Mouse (Mus musculus) hindbrain, embryonic 13.5 days (tissue): Measurements from ENCODE around the gene Hjurp. TPM values are rescaled to one million over a fixed set of nuclear protein-coding genes. Genes with fewer than 3 reads are reported as not detected.
"Not testable (repeated sequence)": the region's sequence is repeated elsewhere in the genome, so short reads cannot be mapped to it uniquely, and the experiment has no call there.

Experiments
- ATAC-seq: fragments of 200-750 bp; cut with Nextera tagmentation; 2 replicates; pipeline ENCODE4 v1.8.0; 2017; ENCODE audit warnings: moderate TSS enrichment; ENCODE audit not compliant: low FRiP score
- H3K27ac ChIP-seq: fragments of 300-500 bp; sonication (generic); 2 replicates; pipeline ENCODE4 v1.5.1; 2015; ENCODE audit warnings: inconsistent platforms, mild to moderate bottlenecking, moderate library complexity
- H3K27me3 ChIP-seq: fragments of 300-500 bp; sonication (generic); 2 replicates; pipeline ENCODE4 v1.6.1; 2015; ENCODE audit warnings: mild to moderate bottlenecking, inconsistent platforms
- H3K36me3 ChIP-seq: fragments of 300-500 bp; sonication (generic); 2 replicates; pipeline ENCODE4 v1.6.1; 2015; ENCODE audit warnings: mild to moderate bottlenecking, inconsistent platforms
- H3K4me1 ChIP-seq: fragments of 300-500 bp; sonication (generic); replicated peaks from 2 replicates; pipeline ENCODE4 v1.6.1; 2015; ENCODE audit warnings: inconsistent platforms
- H3K4me2 ChIP-seq: fragments of 300-500 bp; sonication (generic); 2 replicates; pipeline ENCODE4 v1.6.1; 2015; ENCODE audit warnings: inconsistent platforms, mild to moderate bottlenecking, moderate library complexity
- H3K4me3 ChIP-seq: fragments of 300-500 bp; sonication (generic); 2 replicates; pipeline ENCODE4 v1.5.1; 2015; ENCODE audit warnings: mild to moderate bottlenecking, inconsistent platforms
- H3K9ac ChIP-seq: fragments of 300-500 bp; sonication (generic); 2 replicates; pipeline ENCODE4 v1.6.1; 2015; ENCODE audit warnings: mild to moderate bottlenecking, inconsistent platforms
- H3K9me3 ChIP-seq: fragments of 300-500 bp; sonication (generic); 2 replicates; pipeline ENCODE4 v1.6.1; 2016; ENCODE audit warnings: inconsistent platforms
- WGBS: fragments of 180-500 bp; shearing (Covaris S2); methylation state at CpG from one replicate; pipeline ENCODE4 v1.1.7; 2015; 5-methylcytosine and 5-hydroxymethylcytosine counted together
- polyA plus RNA-seq: library from polyadenylated mRNA; unstranded; fragments of >200 nt; fragmentation: Nextera tagmentation; extraction: Ambion mirVana; gene quantifications from 2 replicates; pipeline ENCODE4 v1.2.1, GENCODE M21; 2015

The Hjurp gene
- polyA plus RNA-seq, 1 experiment from 2014 or later, result 82.0 TPM

DNA sequence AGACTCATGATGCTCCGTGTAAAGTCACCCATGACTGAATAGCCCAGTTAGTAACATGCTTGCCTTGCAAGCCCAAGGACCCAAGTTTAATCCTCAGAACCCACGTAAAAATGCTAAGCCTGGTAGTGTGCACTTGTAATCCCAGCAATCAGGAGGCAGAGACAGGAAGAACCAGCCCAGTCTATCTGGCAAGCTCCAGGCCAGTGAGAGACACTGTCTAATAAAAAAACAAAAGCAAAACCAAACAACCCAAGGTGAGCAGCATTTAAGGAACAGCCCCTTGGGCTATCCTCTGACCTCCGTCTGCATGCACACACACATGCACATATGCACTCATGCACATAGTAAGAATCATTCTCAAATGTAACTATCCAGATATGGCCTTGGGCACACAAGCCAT, 47.9 kb downstream of the Hjurp start:
- Histone ChIP-seq H3K4me1 (no peaks in the 10 kb centered on the region), H3K36me3 (no peaks in the 10 kb centered on the region), H3K9me3 (peaks cover 94% of the 10 kb centered on the region), H3K27ac (no peak overlapping the region), H3K4me2 (no peak overlapping the region), H3K4me3 (no peak overlapping the region), H3K27me3 (no peaks in the 10 kb centered on the region), H3K9ac (no peak overlapping the region)
- 81% methylated on average over 3 of the region's 3 CpGs for WGBS
- no peak for ATAC-seq

- H3K9me3 ChIP-seq, result peaks cover 79% of the 10 kb centered on the region
- no peak overlapping the region for H3K27ac ChIP-seq
- no peaks in the 10 kb centered on the region for H3K27me3 ChIP-seq
- 74% methylated on average over 7 of the region's 7 CpGs for WGBS
- no peak overlapping the region for H3K9ac ChIP-seq
- no peaks in the 10 kb centered on the region for H3K4me1 ChIP-seq
- H3K36me3 ChIP-seq, result no peaks in the 10 kb centered on the region
- H3K4me2 ChIP-seq, result no peak overlapping the region
- H3K4me3 ChIP-seq, result no peak overlapping the region
- ATAC-seq, result no peak
Observed at GRCm38 (mm10) chr1:88228121-88228520, 49.3 kb downstream of the Hjurp start.

GRCm38 (mm10) chr1:88227482-88227881, 50.0 kb downstream of the Hjurp start:
- no peak for ATAC-seq
- H3K9ac ChIP-seq, result no peak overlapping the region
- peaks cover 73% of the 10 kb centered on the region for H3K9me3 ChIP-seq
- no peaks in the 10 kb centered on the region for H3K36me3 ChIP-seq
- H3K4me1 ChIP-seq, result no peaks in the 10 kb centered on the region
- H3K27ac ChIP-seq, result no peak overlapping the region
- H3K4me2 ChIP-seq, result no peak overlapping the region
- WGBS, result 57% methylated on average over 2 of the region's 2 CpGs
- no peak overlapping the region for H3K4me3 ChIP-seq
- H3K27me3 ChIP-seq, result no peaks in the 10 kb centered on the region

- Histone ChIP-seq H3K36me3 (no peaks in the 10 kb centered on the region), H3K4me1 (no peaks in the 10 kb centered on the region), H3K9ac (no peak within 1 kb of the TSS), H3K9me3 (peaks cover 70% of the 10 kb centered on the region), H3K4me3 (no peak within 1 kb of the TSS), H3K27me3 (no peaks in the 10 kb centered on the region), H3K4me2 (no peak within 1 kb of the TSS), H3K27ac (no peak within 1 kb of the TSS)
- 52% methylated on average over 5 of the region's 5 CpGs for WGBS
- ATAC-seq, result no peak
Observed at GRCm38 (mm10) chr1:88226670-88227379, 50.6 kb downstream of the Hjurp start, which contains the start of gene Mroh2a. Gene Mroh2a (plus strand): TSS chr1:88226986.

DNA sequence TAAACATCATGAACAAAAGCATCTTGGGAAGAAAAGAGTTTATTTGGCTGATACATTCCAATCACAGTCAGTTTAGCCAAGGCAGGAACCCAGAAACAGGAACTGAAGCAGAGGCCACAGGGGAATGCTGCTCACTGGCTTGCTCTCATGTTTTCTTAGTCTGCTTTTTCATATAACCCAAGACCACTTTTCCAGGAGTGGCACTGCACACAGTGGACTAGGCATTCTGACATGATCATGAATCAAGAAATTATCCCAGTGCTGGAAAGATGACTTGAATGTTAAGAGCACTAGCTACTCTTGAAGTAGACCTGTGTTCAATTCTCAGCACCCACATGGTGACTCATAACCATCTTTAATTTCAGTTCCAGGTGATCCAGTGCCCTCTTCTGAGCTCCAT, 51.7 kb downstream of the Hjurp start:
- H3K9me3 ChIP-seq, result peaks cover 59% of the 10 kb centered on the region
- no peaks in the 10 kb centered on the region for H3K27me3 ChIP-seq
- H3K4me3 ChIP-seq, result no peak overlapping the region
- H3K4me1 ChIP-seq, result no peaks in the 10 kb centered on the region
- no peak overlapping the region for H3K4me2 ChIP-seq
- no peak for ATAC-seq
- no peak overlapping the region for H3K9ac ChIP-seq
- H3K36me3 ChIP-seq, result no peaks in the 10 kb centered on the region
- no peak overlapping the region for H3K27ac ChIP-seq

DNA sequence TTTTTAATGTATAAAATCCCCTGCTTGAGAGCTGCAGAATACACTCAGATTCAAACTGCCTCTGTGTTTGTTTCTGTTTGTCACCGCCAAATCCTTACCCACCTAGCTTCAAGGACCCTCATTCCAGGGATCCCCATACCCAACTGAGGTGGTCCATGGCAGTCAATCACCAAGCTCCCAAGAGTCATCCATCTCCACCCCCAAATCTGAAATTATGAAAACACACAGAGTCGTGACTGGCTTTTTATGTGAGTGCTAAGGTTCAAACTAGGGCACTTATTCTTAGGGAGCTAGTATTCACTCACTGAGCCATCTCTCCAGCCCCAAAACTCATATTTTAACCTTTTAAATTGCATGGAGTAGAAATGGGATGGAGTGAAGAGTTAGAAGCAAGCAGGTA, 52.1 kb downstream of the Hjurp start:
- not testable (repeated sequence) for ATAC-seq, H3K36me3 ChIP-seq, H3K4me2 ChIP-seq, H3K4me1 ChIP-seq, H3K27me3 ChIP-seq, H3K27ac ChIP-seq, H3K9ac ChIP-seq, H3K4me3 ChIP-seq
- peaks cover 55% of the 10 kb centered on the region for H3K9me3 ChIP-seq
- WGBS, result 40% methylated on average over 2 of the region's 2 CpGs

- 66% methylated on average over 2 of the region's 2 CpGs for WGBS
- no peaks in the 10 kb centered on the region for H3K27me3 ChIP-seq
- H3K4me2 ChIP-seq, result no peak overlapping the region
- no peak overlapping the region for H3K9ac ChIP-seq
- H3K27ac ChIP-seq, result no peak overlapping the region
- H3K4me3 ChIP-seq, result no peak overlapping the region
- H3K36me3 ChIP-seq, result no peaks in the 10 kb centered on the region
- H3K4me1 ChIP-seq, result no peaks in the 10 kb centered on the region
- H3K9me3 ChIP-seq, result peaks cover 44% of the 10 kb centered on the region
- ATAC-seq, result no peak
Observed at GRCm38 (mm10) chr1:88224029-88224776, 53.2 kb downstream of the Hjurp start.

- no peaks in the 10 kb centered on the region for H3K27me3 ChIP-seq
- 62% methylated on average over 1 of the region's 1 CpGs for WGBS
- no peaks in the 10 kb centered on the region for H3K4me1 ChIP-seq
- H3K9ac ChIP-seq, result no peak overlapping the region
- ATAC-seq, result no peak
- H3K27ac ChIP-seq, result no peak overlapping the region
- H3K4me3 ChIP-seq, result no peak overlapping the region
- no peak overlapping the region for H3K4me2 ChIP-seq
- H3K9me3 ChIP-seq, result peaks cover 38% of the 10 kb centered on the region
- no peaks in the 10 kb centered on the region for H3K36me3 ChIP-seq
Observed at GRCm38 (mm10) chr1:88223591-88223990, 53.8 kb downstream of the Hjurp start.

GRCm38 (mm10) chr1:88223011-88223515, 54.4 kb downstream of the Hjurp start:
- not testable (repeated sequence) for H3K4me2 ChIP-seq, ATAC-seq, H3K4me3 ChIP-seq, H3K27me3 ChIP-seq, H3K27ac ChIP-seq, H3K9ac ChIP-seq, H3K36me3 ChIP-seq, H3K4me1 ChIP-seq
- H3K9me3 ChIP-seq, result peaks cover 33% of the 10 kb centered on the region

- Histone ChIP-seq H3K4me1 (no peaks in the 10 kb centered on the region), H3K27ac (no peak overlapping the region), H3K9ac (no peak overlapping the region), H3K4me2 (no peak overlapping the region), H3K27me3 (no peaks in the 10 kb centered on the region), H3K4me3 (no peak overlapping the region), H3K9me3 (peaks cover 29% of the 10 kb centered on the region), H3K36me3 (no peaks in the 10 kb centered on the region)
- 54% methylated on average over 2 of the region's 2 CpGs for WGBS
- no peak for ATAC-seq
Observed at GRCm38 (mm10) chr1:88222216-88222615, 55.2 kb downstream of the Hjurp start.

GRCm38 (mm10) chr1:88220336-88220735, 57.1 kb downstream of the Hjurp start:
- peaks cover 27% of the 10 kb centered on the region for H3K9me3 ChIP-seq
- no peak overlapping the region for H3K27ac ChIP-seq
- H3K4me3 ChIP-seq, result no peak overlapping the region
- H3K4me2 ChIP-seq, result no peak overlapping the region
- H3K9ac ChIP-seq, result no peak overlapping the region
- no peak for ATAC-seq
- no peaks in the 10 kb centered on the region for H3K4me1 ChIP-seq
- H3K27me3 ChIP-seq, result no peaks in the 10 kb centered on the region
- no peaks in the 10 kb centered on the region for H3K36me3 ChIP-seq

- Histone ChIP-seq H3K9me3 (peaks cover 37% of the 10 kb centered on the region), H3K4me3 (no peak overlapping the region), H3K9ac (no peak overlapping the region), H3K27ac (no peak overlapping the region), H3K4me2 (no peak overlapping the region), H3K4me1 (no peaks in the 10 kb centered on the region), H3K36me3 (no peaks in the 10 kb centered on the region), H3K27me3 (no peaks in the 10 kb centered on the region)
- no peak for ATAC-seq
- 14% methylated on average over 1 of the region's 1 CpGs for WGBS
Observed at GRCm38 (mm10) chr1:88219054-88219453, 58.4 kb downstream of the Hjurp start.

GRCm38 (mm10) chr1:88218591-88218990, 58.8 kb downstream of the Hjurp start:
- H3K27ac ChIP-seq, result no peak overlapping the region
- H3K27me3 ChIP-seq, result no peaks in the 10 kb centered on the region
- no peak overlapping the region for H3K9ac ChIP-seq
- ATAC-seq, result no peak
- no peaks in the 10 kb centered on the region for H3K36me3 ChIP-seq
- no peak overlapping the region for H3K4me2 ChIP-seq
- WGBS, result 54% methylated on average over 4 of the region's 4 CpGs
- peaks cover 42% of the 10 kb centered on the region for H3K9me3 ChIP-seq
- H3K4me3 ChIP-seq, result no peak overlapping the region
- no peaks in the 10 kb centered on the region for H3K4me1 ChIP-seq
